Mouse (Mus musculus): ENCODE results near the gene Fah. TPM values are rescaled to one million over a fixed set of nuclear protein-coding genes. Genes with fewer than 3 reads are reported as not detected.

The Fah gene
- total and polyA plus RNA-seq, 2 experiments from 2014 or later = 8.9 to 12.2 TPM

GRCm38 (mm10) chr7:84596002-84596401 is 10.5 kb downstream of the Fah start:
- H3K9me3 ChIP-seq (ENCODE audit: low read length) = no peaks in the 10 kb centered on the region
- no peak overlapping the region for H3K4me2 ChIP-seq (ENCODE audit: low read depth)
- H3K27me3 ChIP-seq (ENCODE audit: insufficient read depth, low read length) = no peaks in the 10 kb centered on the region
- H3K9ac ChIP-seq = no peak overlapping the region
- DNase-seq (no peak), ATAC-seq (no peak)
- no peaks in the 10 kb centered on the region for H3K36me3 ChIP-seq (ENCODE audit: insufficient read depth)
- no peaks in the 10 kb centered on the region for H3K4me1 ChIP-seq (ENCODE audit: insufficient read depth)
- no peak overlapping the region for H3K27ac ChIP-seq (ENCODE audit: low read depth, low read length)
- 88% methylated on average over 3 of the region's 3 CpGs for whole genome bisulfite sequencing
- no peak overlapping the region for H3K4me3 ChIP-seq (ENCODE audit: low read depth, low read length)
- TF ChIP-seq CTCF (IDR thresholded peaks at IDR 0.05; ENCODE audit: low read depth) = no peak

DNA sequence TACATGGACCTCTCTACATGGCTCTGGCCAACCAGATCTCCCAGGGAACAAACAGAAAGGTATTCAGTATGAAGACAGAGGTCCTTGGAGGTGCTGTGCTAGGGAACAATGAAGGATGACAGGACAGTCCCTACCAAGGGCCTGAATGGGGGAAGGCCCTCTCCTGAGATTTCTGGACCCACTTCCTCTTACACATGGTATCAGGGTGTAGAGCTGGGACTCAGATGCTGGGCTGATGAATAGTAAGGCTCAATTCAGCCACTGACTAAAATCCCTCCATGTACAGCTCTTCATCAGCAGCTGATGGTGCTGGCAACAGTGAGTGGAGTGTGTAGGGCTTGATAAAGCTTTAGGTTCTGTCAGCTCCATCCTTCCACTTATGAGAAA is 11.6 kb downstream of the Fah start:
- no peak overlapping the region for H3K9ac ChIP-seq
- no peaks in the 10 kb centered on the region for H3K27me3 ChIP-seq (ENCODE audit: insufficient read depth, low read length)
- H3K4me2 ChIP-seq (ENCODE audit: low read depth) = no peak overlapping the region
- H3K9me3 ChIP-seq (ENCODE audit: low read length) = no peaks in the 10 kb centered on the region
- no peak overlapping the region for H3K27ac ChIP-seq (ENCODE audit: low read depth, low read length)
- H3K4me3 ChIP-seq (ENCODE audit: low read depth, low read length) = no peak overlapping the region
- ATAC-seq (peak; percentile 21; the same call in 1 of the 2 replicates), DNase-seq (no peak)
- no peaks in the 10 kb centered on the region for H3K36me3 ChIP-seq (ENCODE audit: insufficient read depth)
- H3K4me1 ChIP-seq (ENCODE audit: insufficient read depth) = no peaks in the 10 kb centered on the region
- TF ChIP-seq CTCF (IDR thresholded peaks at IDR 0.05; ENCODE audit: low read depth) = no peak

GRCm38 (mm10) chr7:84594087-84594916 is 12.2 kb downstream of the Fah start:
- WGBS = 42% methylated on average over 8 of the region's 8 CpGs
- H3K9me3 ChIP-seq (ENCODE audit: low read length) = no peaks in the 10 kb centered on the region
- no peak overlapping the region for H3K4me3 ChIP-seq (ENCODE audit: low read depth, low read length)
- H3K4me2 ChIP-seq (ENCODE audit: low read depth) = 0 out of 2 replicates have a peak overlapping the region, but pooled peaks have one; percentile 19
- peak; percentile 88 for ATAC-seq
- peak; percentile 93 for TF ChIP-seq CTCF (IDR thresholded peaks at IDR 0.05; ENCODE audit: low read depth)
- 0 out of 2 replicates have a peak overlapping the region, but pooled peaks have one; percentile 22 for H3K9ac ChIP-seq
- H3K27ac ChIP-seq (ENCODE audit: low read depth, low read length) = no peak overlapping the region
- no peaks in the 10 kb centered on the region for H3K4me1 ChIP-seq (ENCODE audit: insufficient read depth)
- H3K27me3 ChIP-seq (ENCODE audit: insufficient read depth, low read length) = no peaks in the 10 kb centered on the region
- peak; percentile 84 for DNase-seq
- no peaks in the 10 kb centered on the region for H3K36me3 ChIP-seq (ENCODE audit: insufficient read depth)

GRCm38 (mm10) chr7:84591347-84591746 is 15.2 kb downstream of the Fah start:
- H3K9ac ChIP-seq = no peak overlapping the region
- H3K27ac ChIP-seq (ENCODE audit: low read depth, low read length) = no peak overlapping the region
- no peaks in the 10 kb centered on the region for H3K9me3 ChIP-seq (ENCODE audit: low read length)
- H3K4me3 ChIP-seq (ENCODE audit: low read depth, low read length) = no peak overlapping the region
- H3K27me3 ChIP-seq (ENCODE audit: insufficient read depth, low read length) = no peaks in the 10 kb centered on the region
- H3K4me2 ChIP-seq (ENCODE audit: low read depth) = no peak overlapping the region
- H3K4me1 ChIP-seq (ENCODE audit: insufficient read depth) = no peaks in the 10 kb centered on the region
- no peak for TF ChIP-seq CTCF (IDR thresholded peaks at IDR 0.05; ENCODE audit: low read depth)
- DNase-seq = no peak
- 92% methylated on average over 3 of the region's 3 CpGs for WGBS
- H3K36me3 ChIP-seq (ENCODE audit: insufficient read depth) = no peaks in the 10 kb centered on the region
- ATAC-seq = no peak

DNA sequence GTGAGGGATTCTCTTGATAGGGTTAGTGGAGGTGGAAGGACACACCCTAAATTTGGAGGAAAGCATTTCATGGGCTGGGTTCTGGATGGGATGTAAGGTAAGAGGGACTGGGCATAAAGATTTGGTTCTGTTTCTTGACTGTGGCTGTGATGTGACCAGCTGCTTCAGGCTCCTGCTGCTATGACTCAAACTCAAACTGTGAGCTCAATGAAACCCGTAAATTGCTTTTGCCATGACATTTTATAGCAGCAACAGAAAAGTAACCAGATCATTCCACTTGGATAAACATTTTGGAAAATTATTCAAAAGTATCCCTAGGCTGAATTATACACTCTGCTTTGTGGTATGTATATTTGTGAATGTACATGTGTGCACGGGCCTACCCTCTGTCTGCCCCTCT is 15.9 kb downstream of the Fah start:
- Histone ChIP-seq H3K4me2 (ENCODE audit: low read depth) (no peak overlapping the region), H3K4me3 (ENCODE audit: low read depth, low read length) (no peak overlapping the region), H3K36me3 (ENCODE audit: insufficient read depth) (no peaks in the 10 kb centered on the region), H3K9me3 (ENCODE audit: low read length) (no peaks in the 10 kb centered on the region), H3K27me3 (ENCODE audit: insufficient read depth, low read length) (no peaks in the 10 kb centered on the region), H3K27ac (ENCODE audit: low read depth, low read length) (no peak overlapping the region), H3K4me1 (ENCODE audit: insufficient read depth) (no peaks in the 10 kb centered on the region), H3K9ac (no peak overlapping the region)
- WGBS = 79% methylated on average over 2 of the region's 2 CpGs
- DNase-seq (no peak), ATAC-seq (no peak)
- TF ChIP-seq CTCF (IDR thresholded peaks at IDR 0.05; ENCODE audit: low read depth) = no peak

- TF ChIP-seq CTCF (IDR thresholded peaks at IDR 0.05; ENCODE audit: low read depth) = no peak
Observed at GRCm38 (mm10) chr7:84587101-84587783, 19.3 kb downstream of the Fah start.

More at GRCm38 (mm10) chr7:84587101-84587783, 19.3 kb downstream of the Fah start:
- no peak overlapping the region for H3K27ac ChIP-seq (ENCODE audit: low read depth, low read length)
- no peaks in the 10 kb centered on the region for H3K4me1 ChIP-seq (ENCODE audit: insufficient read depth)
- DNase-seq (no peak), ATAC-seq (no peak)
- 82% methylated on average over 5 of the region's 5 CpGs for WGBS
- no peaks in the 10 kb centered on the region for H3K27me3 ChIP-seq (ENCODE audit: insufficient read depth, low read length)
- no peak overlapping the region for H3K4me3 ChIP-seq (ENCODE audit: low read depth, low read length)
- no peaks in the 10 kb centered on the region for H3K36me3 ChIP-seq (ENCODE audit: insufficient read depth)
- H3K9ac ChIP-seq = no peak overlapping the region
- no peak overlapping the region for H3K4me2 ChIP-seq (ENCODE audit: low read depth)
- no peaks in the 10 kb centered on the region for H3K9me3 ChIP-seq (ENCODE audit: low read length)
